Mouse (Mus musculus) kidney, postnatal 14 days (tissue): ENCODE data around the gene Ube2j2.

Source experiments
- DNase-seq: peaks from one replicate; pipeline ENCODE4 v3.0.0; 2022; ENCODE audit warnings: mixed read lengths

The Ube2j2 gene

GRCm38 (mm10) chr4:155964396-155964795, 20.8 kb downstream of the Ube2j2 start:
- peak; percentile 41 for DNase-seq

GRCm38 (mm10) chr4:155969043-155969653, 25.5 kb downstream of the Ube2j2 start:
- DNase-seq = no peak

- DNase-seq = no peak
Measured at GRCm38 (mm10) chr4:155970286-155970685, 26.7 kb downstream of the Ube2j2 start.

GRCm38 (mm10) chr4:155972651-155973050, 29.0 kb downstream of the Ube2j2 start:
- DNase-seq = no peak

- DNase-seq = no peak
Measured at GRCm38 (mm10) chr4:155973239-155973638, 29.6 kb downstream of the Ube2j2 start.

GRCm38 (mm10) chr4:155981436-155982082, 37.9 kb downstream of the Ube2j2 start:
- DNase-seq = no peak

GRCm38 (mm10) chr4:155983788-155984187, 40.2 kb downstream of the Ube2j2 start:
- DNase-seq = no peak

GRCm38 (mm10) chr4:155991211-155991907, 47.7 kb downstream of the Ube2j2 start:
- no peak for DNase-seq

- DNase-seq = no peak
Measured at GRCm38 (mm10) chr4:155991908-155992230, 48.2 kb downstream of the Ube2j2 start.

- DNase-seq = peak; percentile 91
Measured at GRCm38 (mm10) chr4:155992241-155992905, 48.7 kb downstream of the Ube2j2 start, which contains the start of the genes B3galt6 and Sdf4. B3galt6 (minus strand) TSS chr4:155992649. Sdf4 (plus strand) TSS chr4:155992872.

GRCm38 (mm10) chr4:155992906-155993547, 49.4 kb downstream of the Ube2j2 start:
- DNase-seq = peak; percentile 96

GRCm38 (mm10) chr4:155993606-155994005, 50.0 kb downstream of the Ube2j2 start:
- no peak for DNase-seq

GRCm38 (mm10) chr4:156004109-156004508, 60.5 kb downstream of the Ube2j2 start:
- no peak for DNase-seq

GRCm38 (mm10) chr4:156008369-156008768, 64.7 kb downstream of the Ube2j2 start:
- DNase-seq = no peak
